ENCODE assay signal across 17 mouse cellular contexts in the genomic region with DNA sequence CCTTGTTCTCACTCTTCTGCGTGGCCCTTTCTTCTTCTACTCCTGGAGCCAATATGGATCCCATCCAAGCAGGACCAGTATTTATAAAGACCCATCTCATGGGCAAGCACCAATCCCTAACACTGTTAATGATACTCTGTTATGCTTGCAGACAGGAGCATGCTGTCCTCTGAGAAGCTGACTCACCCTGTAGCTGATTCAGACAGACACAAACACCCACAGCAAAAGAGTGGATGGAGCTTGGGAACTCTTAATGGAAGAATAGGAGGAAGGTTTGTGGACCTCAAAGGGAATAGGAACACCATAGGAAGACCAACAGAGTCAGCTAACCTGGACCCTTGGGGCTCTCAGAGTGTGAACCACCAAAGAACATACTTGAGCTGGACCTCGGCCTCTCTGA.
"Had no signal": no experiment of that assay in that cellular context is flagged by ENCODE, and none has a peak within 500 bp of the region (broad histone marks: within the 10 kb centered on the region; RNA-seq: fewer than 3 reads in every experiment).

No protein-coding gene starts in this region.

- DNase-seq: left cerebral cortex, postnatal 4 days; liver; liver, embryonic 13.5 days; liver, postnatal 0 days; lung, adult 18-20 months; lung, adult 2 months; lung, embryonic 14.5 days; lung, postnatal 10 days; lung, postnatal 14 days; lung, postnatal 36 days; lung, postnatal 4 days; midbrain, embryonic 14.5 days had no signal

- ATAC-seq: liver, embryonic 12.5 days; liver, postnatal 0 days; lung, postnatal 0 days; midbrain, embryonic 13.5 days; midbrain, embryonic 15.5 days; midbrain, embryonic 16.5 days had no signal
